Mouse (Mus musculus) midbrain, embryonic 15.5 days (tissue): ENCODE measurements around the gene Arhgef3. TPM values are rescaled to one million over a fixed set of nuclear protein-coding genes. Genes with fewer than 3 reads are reported as not detected.
A peak's percentile ranks its signal among the peaks of the same experiment; 100 is the strongest.

Source experiments
- ATAC-seq: fragments of 200-750 bp; cut with Nextera tagmentation; replicated peaks from 2 replicates; pipeline ENCODE4 v1.8.0; 2017; ENCODE audit warnings: moderate TSS enrichment
- H3K27ac ChIP-seq: fragments of 300-500 bp; sonication (generic); 2 replicates; pipeline ENCODE4 v1.5.1; 2015; ENCODE audit warnings: mild to moderate bottlenecking, inconsistent platforms
- H3K27me3 ChIP-seq: fragments of 300-500 bp; sonication (generic); replicated peaks from 2 replicates; pipeline ENCODE4 v1.6.1; 2015; ENCODE audit warnings: inconsistent platforms
- H3K36me3 ChIP-seq: fragments of 300-500 bp; sonication (generic); replicated peaks from 2 replicates; pipeline ENCODE4 v1.6.1; 2015; ENCODE audit warnings: inconsistent platforms
- H3K4me1 ChIP-seq: fragments of 300-500 bp; sonication (generic); 2 replicates; pipeline ENCODE4 v1.6.1; 2015; ENCODE audit warnings: inconsistent platforms
- H3K4me2 ChIP-seq: fragments of 300-500 bp; sonication (generic); 2 replicates; pipeline ENCODE4 v1.6.1; 2015; ENCODE audit warnings: inconsistent platforms, mild to moderate bottlenecking, moderate library complexity
- H3K4me3 ChIP-seq: fragments of 300-500 bp; sonication (generic); 2 replicates; pipeline ENCODE4 v1.5.1; 2015; ENCODE audit warnings: mild to moderate bottlenecking, inconsistent platforms
- H3K9ac ChIP-seq: fragments of 300-500 bp; sonication (generic); 2 replicates; pipeline ENCODE4 v1.6.1; 2015; ENCODE audit warnings: mild to moderate bottlenecking, inconsistent platforms
- H3K9me3 ChIP-seq: fragments of 300-500 bp; sonication (generic); 2 replicates; pipeline ENCODE4 v1.6.1; 2016; ENCODE audit warnings: inconsistent platforms
- WGBS: fragments of 180-500 bp; shearing (Covaris S2); methylation state at CpG from one replicate; pipeline ENCODE4 v1.1.7; 2015; ENCODE audit warnings: mixed read lengths; 5-methylcytosine and 5-hydroxymethylcytosine counted together
- polyA plus RNA-seq: library from polyadenylated mRNA; unstranded; fragments of >200 nt; fragmentation: Nextera tagmentation; extraction: Ambion mirVana; gene quantifications from 2 replicates; pipeline ENCODE4 v1.2.1, GENCODE M21; 2015

Arhgef3 gene
- 6.3 and 6.8 TPM in 2 replicates for polyA plus RNA-seq

GRCm38 (mm10) chr14:27114362-27115274 lies at the start of gene Arhgef3:
Arhgef3 (plus strand) TSS chr14:27114899.
- H3K4me3 ChIP-seq, result peak within 1 kb of the TSS; percentile 47
- peak within 1 kb of the TSS; percentile 28 for H3K9ac ChIP-seq
- WGBS, result under 1% methylated on average over 57 of the region's 58 CpGs
- H3K27ac ChIP-seq, result no peak within 1 kb of the TSS
- peak within 1 kb of the TSS; percentile 98 for H3K4me2 ChIP-seq
- no peaks in the 10 kb centered on the region for H3K36me3 ChIP-seq
- ATAC-seq, result peak; percentile 52
- peaks cover 12% of the 10 kb centered on the region for H3K4me1 ChIP-seq
- peaks cover 33% of the 10 kb centered on the region for H3K27me3 ChIP-seq
- H3K9me3 ChIP-seq, result no peaks in the 10 kb centered on the region

- peak; percentile 42; the same call in 1 of the 2 replicates for ATAC-seq
- Histone ChIP-seq H3K9ac (no peak overlapping the region), H3K9me3 (no peaks in the 10 kb centered on the region), H3K27me3 (no peaks in the 10 kb centered on the region), H3K4me1 (peaks cover 48% of the 10 kb centered on the region), H3K36me3 (no peaks in the 10 kb centered on the region), H3K4me3 (no peak overlapping the region), H3K4me2 (peak overlapping the region; percentile 8; the same call in 1 of the 2 replicates), H3K27ac (peak overlapping the region; percentile 27; the same call in 1 of the 2 replicates)
- WGBS, result 11% methylated on average over 9 of the region's 9 CpGs
Measured at GRCm38 (mm10) chr14:27066171-27066929, 48.3 kb upstream of the Arhgef3 start.

- peak overlapping the region; percentile 31 for H3K4me2 ChIP-seq
- no peak overlapping the region for H3K9ac ChIP-seq
- H3K4me3 ChIP-seq, result no peak overlapping the region
- peak; percentile 85 for ATAC-seq
- peaks cover 50% of the 10 kb centered on the region for H3K4me1 ChIP-seq
- H3K36me3 ChIP-seq, result no peaks in the 10 kb centered on the region
- WGBS, result 16% methylated on average over 6 of the region's 6 CpGs
- H3K9me3 ChIP-seq, result no peaks in the 10 kb centered on the region
- H3K27me3 ChIP-seq, result no peaks in the 10 kb centered on the region
- H3K27ac ChIP-seq, result peak overlapping the region; percentile 66
Measured at GRCm38 (mm10) chr14:27067866-27068271, 46.8 kb upstream of the Arhgef3 start.

- Histone ChIP-seq H3K27me3 (no peaks in the 10 kb centered on the region), H3K4me2 (no peak overlapping the region), H3K4me3 (no peak overlapping the region), H3K9ac (no peak overlapping the region), H3K9me3 (no peaks in the 10 kb centered on the region), H3K36me3 (no peaks in the 10 kb centered on the region), H3K27ac (0 out of 2 replicates have a peak overlapping the region, but pooled peaks have one; percentile 38), H3K4me1 (peaks cover 50% of the 10 kb centered on the region)
- WGBS, result 37% methylated on average over 8 of the region's 8 CpGs
- no peak for ATAC-seq
Measured at GRCm38 (mm10) chr14:27069434-27070097, 45.1 kb upstream of the Arhgef3 start.

- Histone ChIP-seq H3K36me3 (no peaks in the 10 kb centered on the region), H3K4me1 (peaks cover 50% of the 10 kb centered on the region), H3K4me2 (no peak overlapping the region), H3K4me3 (no peak overlapping the region), H3K27me3 (no peaks in the 10 kb centered on the region), H3K27ac (no peak overlapping the region), H3K9me3 (no peaks in the 10 kb centered on the region), H3K9ac (no peak overlapping the region)
- 67% methylated on average over 3 of the region's 3 CpGs for WGBS
- ATAC-seq, result no peak
Measured at GRCm38 (mm10) chr14:27070128-27070527, 44.6 kb upstream of the Arhgef3 start.

GRCm38 (mm10) chr14:27070758-27071157 lies 43.9 kb upstream of the Arhgef3 start:
- Histone ChIP-seq H3K9me3 (no peaks in the 10 kb centered on the region), H3K4me2 (no peak overlapping the region), H3K9ac (no peak overlapping the region), H3K4me3 (no peak overlapping the region), H3K27ac (no peak overlapping the region), H3K4me1 (peaks cover 46% of the 10 kb centered on the region), H3K27me3 (no peaks in the 10 kb centered on the region), H3K36me3 (no peaks in the 10 kb centered on the region)
- ATAC-seq, result peak; percentile 24; the same call in 1 of the 2 replicates
- WGBS, result 25% methylated on average over 9 of the region's 9 CpGs

- no peak overlapping the region for H3K9ac ChIP-seq
- ATAC-seq, result no peak
- no peaks in the 10 kb centered on the region for H3K27me3 ChIP-seq
- H3K4me1 ChIP-seq, result peaks cover 33% of the 10 kb centered on the region
- H3K9me3 ChIP-seq, result no peaks in the 10 kb centered on the region
- H3K27ac ChIP-seq, result no peak overlapping the region
- no peak overlapping the region for H3K4me3 ChIP-seq
- 29% methylated on average over 3 of the region's 3 CpGs for WGBS
- H3K36me3 ChIP-seq, result no peaks in the 10 kb centered on the region
- H3K4me2 ChIP-seq, result no peak overlapping the region
Measured at GRCm38 (mm10) chr14:27071985-27072384, 42.7 kb upstream of the Arhgef3 start.

- no peak overlapping the region for H3K9ac ChIP-seq
- H3K4me2 ChIP-seq, result no peak overlapping the region
- H3K27ac ChIP-seq, result no peak overlapping the region
- H3K36me3 ChIP-seq, result no peaks in the 10 kb centered on the region
- no peaks in the 10 kb centered on the region for H3K27me3 ChIP-seq
- ATAC-seq, result no peak
- WGBS, result 72% methylated on average over 6 of the region's 6 CpGs
- peaks cover 10% of the 10 kb centered on the region for H3K4me1 ChIP-seq
- no peaks in the 10 kb centered on the region for H3K9me3 ChIP-seq
- H3K4me3 ChIP-seq, result no peak overlapping the region
Measured at GRCm38 (mm10) chr14:27075084-27075483, 39.6 kb upstream of the Arhgef3 start.

GRCm38 (mm10) chr14:27075909-27076521 lies 38.7 kb upstream of the Arhgef3 start:
- H3K9me3 ChIP-seq, result no peaks in the 10 kb centered on the region
- ATAC-seq, result no peak
- WGBS, result 56% methylated on average over 8 of the region's 8 CpGs
- H3K9ac ChIP-seq, result no peak overlapping the region
- H3K4me3 ChIP-seq, result no peak overlapping the region
- H3K27me3 ChIP-seq, result no peaks in the 10 kb centered on the region
- no peak overlapping the region for H3K4me2 ChIP-seq
- peaks cover 5% of the 10 kb centered on the region for H3K4me1 ChIP-seq
- no peaks in the 10 kb centered on the region for H3K36me3 ChIP-seq
- no peak overlapping the region for H3K27ac ChIP-seq

GRCm38 (mm10) chr14:27076522-27076920 lies 38.2 kb upstream of the Arhgef3 start:
- H3K27me3 ChIP-seq, result no peaks in the 10 kb centered on the region
- no peaks in the 10 kb centered on the region for H3K9me3 ChIP-seq
- no peak overlapping the region for H3K4me3 ChIP-seq
- H3K4me2 ChIP-seq, result no peak overlapping the region
- H3K9ac ChIP-seq, result no peak overlapping the region
- H3K4me1 ChIP-seq, result no peaks in the 10 kb centered on the region
- no peaks in the 10 kb centered on the region for H3K36me3 ChIP-seq
- 88% methylated on average over 2 of the region's 2 CpGs for WGBS
- H3K27ac ChIP-seq, result no peak overlapping the region
- ATAC-seq, result no peak

GRCm38 (mm10) chr14:27081536-27082275 lies 33.0 kb upstream of the Arhgef3 start:
- 71% methylated on average over 5 of the region's 5 CpGs for WGBS
- Histone ChIP-seq H3K4me1 (no peaks in the 10 kb centered on the region), H3K4me3 (no peak overlapping the region), H3K36me3 (no peaks in the 10 kb centered on the region), H3K27me3 (no peaks in the 10 kb centered on the region), H3K27ac (no peak overlapping the region), H3K9me3 (no peaks in the 10 kb centered on the region), H3K4me2 (no peak overlapping the region), H3K9ac (no peak overlapping the region)
- no peak for ATAC-seq
